Mouse (Mus musculus) Patski (cell line): ENCODE measurements around the gene Slco2a1. TPM values are rescaled to one million over a fixed set of nuclear protein-coding genes. Genes with fewer than 3 reads are reported as not detected.
A peak's percentile ranks its signal among the peaks of the same experiment; 100 is the strongest.

Experiments
- ATAC-seq: fragments of 100-300 bp; one replicate; pipeline ENCODE4 v1.8.0; 2021
- CTCF ChIA-PET: fragments of 350-600 bp; sonication (Branson Sonifier 250); formaldehyde crosslinking; loops from one replicate; lab custom pipeline; 2022; ENCODE audit warnings: inconsistent platforms; lab: Charles Lee
- POLR2A ChIA-PET: fragments of 350-600 bp; sonication (Branson Sonifier 250); formaldehyde crosslinking; loops from one replicate; lab custom pipeline; 2022; ENCODE audit warnings: antibody characterized with exemption, inconsistent platforms; lab: Charles Lee
- DNase-seq: peaks from one replicate; pipeline ENCODE4 v3.0.0-alpha.2; 2011; ENCODE audit warnings: low read depth, low spot score
- H3K27me3 ChIP-seq: fragments of 371-371 bp; one replicate; pipeline ENCODE4 v1.5.1; 2021
- CTCF ChIP-seq: fragments of 100-300 bp; IDR thresholded peaks from one replicate; pipeline ENCODE4 v1.5.1; 2021
- in situ Hi-C: fragments of 300-500 bp; cut with MboI; formaldehyde crosslinking; loops from 3 replicates; pipeline ENCODE4 v1.11.1; 2018; ENCODE audit warnings: low pct_unique_long_range_greater_than_20kb, mixed read lengths
- polyA plus RNA-seq: library from polyadenylated mRNA; unstranded; gene quantifications from one replicate; pipeline ENCODE4 v1.2.3, GENCODE M21; 2021

Slco2a1 gene
- polyA plus RNA-seq, 1 experiment from 2014 or later = 14.9 TPM

- in situ Hi-C loops = no loop called here
- CTCF ChIA-PET = interaction anchor here (1.2 kb wide), 1 partner anchor 9 kb away, joined by 4 read pairs; no protein-coding TSS in a partner anchor
- ATAC-seq (no peak), DNase-seq (no peak)
- TF ChIP-seq CTCF = no peak
- POLR2A ChIA-PET = no interaction called here
- H3K27me3 ChIP-seq = no peaks in the 10 kb centered on the region
Observed at GRCm38 (mm10) chr9:102981791-102982190, 6.7 kb upstream of the Slco2a1 start.

GRCm38 (mm10) chr9:102982376-102982775 is 6.1 kb upstream of the Slco2a1 start:
- in situ Hi-C loops = no loop called here
- ChIA-PET POLR2A (interaction anchor here (0.7 kb wide), 1 partner anchor 24 kb away, joined by 3 read pairs; no protein-coding TSS in a partner anchor), CTCF (interaction anchor here (1.1 to 1.4 kb wide), 3 partner anchors 11 to 14 kb away, joined by 3 to 4 read pairs (median 3); no protein-coding TSS in a partner anchor)
- TF ChIP-seq CTCF = no peak
- no peaks in the 10 kb centered on the region for H3K27me3 ChIP-seq
- DNase-seq = no peak
- ATAC-seq = no peak

- no peak for TF ChIP-seq CTCF
- DNase-seq = no peak
- CTCF ChIA-PET = interaction anchor here (0.8 kb wide), 2 partner anchors 9 kb away, joined by 3 read pairs; no protein-coding TSS in a partner anchor
- in situ Hi-C loops = no loop called here
- no peaks in the 10 kb centered on the region for H3K27me3 ChIP-seq
- no peak for ATAC-seq
- POLR2A ChIA-PET = no interaction called here
Observed at GRCm38 (mm10) chr9:102985111-102985510, 3.4 kb upstream of the Slco2a1 start.

GRCm38 (mm10) chr9:102985939-102986338 is 2.6 kb upstream of the Slco2a1 start:
- ChIA-PET CTCF (no interaction called here), POLR2A (no interaction called here)
- in situ Hi-C loops = no loop called here
- no peak for TF ChIP-seq CTCF
- H3K27me3 ChIP-seq = no peaks in the 10 kb centered on the region
- no peak for DNase-seq
- no peak for ATAC-seq

- TF ChIP-seq CTCF = no peak
- no peak for ATAC-seq
- in situ Hi-C loops = no loop called here
- DNase-seq = no peak
- no peaks in the 10 kb centered on the region for H3K27me3 ChIP-seq
- ChIA-PET CTCF (interaction anchor here (0.9 to 1.7 kb wide), 3 partner anchors 9 to 28 kb away, joined by 3 to 4 read pairs (median 3); no protein-coding TSS in a partner anchor), POLR2A (interaction anchor here (0.6 kb wide), 1 partner anchor 364 kb away, joined by 4 read pairs; the partner anchor contains the start of gene Cep63)
Observed at GRCm38 (mm10) chr9:102990306-102991133, 2.0 kb downstream of the Slco2a1 start.

- ATAC-seq (no peak), DNase-seq (no peak)
- CTCF ChIA-PET = interaction anchor here (0.9 to 1.7 kb wide), 3 partner anchors 10 to 28 kb away, joined by 3 to 4 read pairs (median 3); no protein-coding TSS in a partner anchor
- in situ Hi-C loops = no loop called here
- no peak for TF ChIP-seq CTCF
- H3K27me3 ChIP-seq = no peaks in the 10 kb centered on the region
- POLR2A ChIA-PET = interaction anchor here (0.6 kb wide), 1 partner anchor 364 kb away, joined by 4 read pairs; the partner anchor contains the start of gene Cep63
Observed at GRCm38 (mm10) chr9:102991134-102991406, 2.6 kb downstream of the Slco2a1 start.

GRCm38 (mm10) chr9:102992877-102993276 is 4.4 kb downstream of the Slco2a1 start:
- no peak for TF ChIP-seq CTCF
- POLR2A ChIA-PET = interaction anchor here (0.6 kb wide), 2 partner anchors 39 to 70 kb away, joined by 3 read pairs; no protein-coding TSS in a partner anchor
- DNase-seq = no peak
- ATAC-seq = peak; percentile 36
- CTCF ChIA-PET = interaction anchor here (0.7 to 1.9 kb wide), 2 partner anchors 10 to 65 kb away, joined by 4 read pairs; no protein-coding TSS in a partner anchor
- no peaks in the 10 kb centered on the region for H3K27me3 ChIP-seq
- in situ Hi-C loops = no loop called here

GRCm38 (mm10) chr9:102993764-102994163 is 5.3 kb downstream of the Slco2a1 start:
- DNase-seq (peak; percentile 53), ATAC-seq (peak; percentile 85)
- no peak for TF ChIP-seq CTCF
- H3K27me3 ChIP-seq = no peaks in the 10 kb centered on the region
- in situ Hi-C loops = no loop called here
- ChIA-PET CTCF (interaction anchor here (1.5 to 1.9 kb wide), 2 partner anchors 9 to 66 kb away, joined by 3 to 4 read pairs; no protein-coding TSS in a partner anchor), POLR2A (no interaction called here)

GRCm38 (mm10) chr9:102995800-102996635 is 7.5 kb downstream of the Slco2a1 start:
- DNase-seq (no peak), ATAC-seq (no peak)
- POLR2A ChIA-PET = no interaction called here
- in situ Hi-C loops = no loop called here
- CTCF ChIA-PET = interaction anchor here (1.2 kb wide), 1 partner anchor 13 kb away, joined by 3 read pairs; no protein-coding TSS in a partner anchor
- H3K27me3 ChIP-seq = no peaks in the 10 kb centered on the region
- TF ChIP-seq CTCF = no peak

- no peak for TF ChIP-seq CTCF
- ATAC-seq (no peak), DNase-seq (no peak)
- no peaks in the 10 kb centered on the region for H3K27me3 ChIP-seq
- in situ Hi-C loops = no loop called here
- ChIA-PET CTCF (no interaction called here), POLR2A (no interaction called here)
Observed at GRCm38 (mm10) chr9:103000384-103000783, 11.9 kb downstream of the Slco2a1 start.
